Mouse (Mus musculus): ENCODE measurements around the gene Katnal1. TPM values are rescaled to one million over a fixed set of nuclear protein-coding genes. Genes with fewer than 3 reads are reported as not detected.

Katnal1 gene
- polyA plus RNA-seq, 1 experiment from 2014 or later = 6.7 TPM

Other genes starting within 250 kb of the Katnal1 start
- 0.79 TPM in 1 of 2 replicates, not detected in the other for gene Gm42791, start 65.8 kb upstream of the Katnal1 start, polyA plus RNA-seq (2015; fragmentation: Nextera tagmentation; extraction: Ambion mirVana)